Comparison of ENCODE assay signal across 14 mouse cellular contexts in genomic region chr7:116992166-116992565, GRCm38 (mm10).
"Had no signal": no experiment of that assay in that cellular context is flagged by ENCODE, and none has a peak within 500 bp of the region (broad histone marks: within the 10 kb centered on the region; RNA-seq: fewer than 3 reads in every experiment).

No protein-coding gene starts in this region.

- H3K4me1 ChIP-seq: megakaryocyte, embryonic 14.5 days; midbrain, embryonic 13.5 days; midbrain, embryonic 15.5 days; neural tube, embryonic 12.5 days; stomach, embryonic 15.5 days had no signal

- H3K27me3 ChIP-seq: megakaryocyte, embryonic 14.5 days; midbrain, embryonic 13.5 days; midbrain, embryonic 15.5 days; neural tube, embryonic 12.5 days; stomach, embryonic 15.5 days had no signal

- H3K36me3 ChIP-seq: midbrain, embryonic 13.5 days; midbrain, embryonic 15.5 days; neural tube, embryonic 12.5 days; stomach, embryonic 15.5 days had no signal

- H3K4me3 ChIP-seq: megakaryocyte, embryonic 14.5 days; midbrain, embryonic 13.5 days; midbrain, embryonic 15.5 days; neural tube, embryonic 12.5 days; stomach, embryonic 15.5 days had no signal

- H3K9me3 ChIP-seq: midbrain, embryonic 13.5 days; midbrain, embryonic 15.5 days; neural tube, embryonic 12.5 days; stomach, embryonic 15.5 days had no signal

- H3K27ac ChIP-seq: midbrain, embryonic 13.5 days; midbrain, embryonic 15.5 days; neural tube, embryonic 12.5 days; stomach, embryonic 15.5 days; stomach, postnatal 0 days had no signal

- ATAC-seq: midbrain, embryonic 13.5 days; midbrain, embryonic 15.5 days had no signal

- DNase-seq: lung, adult 18-20 months; lung, embryonic 14.5 days; lung, postnatal 10 days; lung, postnatal 4 days; right cerebral cortex, postnatal 14 days; thymus, adult 2 months; thymus, postnatal 25 days; thymus, postnatal 4 days had no signal
